Mouse (Mus musculus) hindbrain, embryonic 10.5 days (tissue): Measurements from ENCODE around the gene Pcp2. TPM values are rescaled to one million over a fixed set of nuclear protein-coding genes. Genes with fewer than 3 reads are reported as not detected.

Source experiments
- DNase-seq: peaks from one replicate; pipeline ENCODE4 v3.0.0-alpha.2; 2017; ENCODE audit warnings: low spot score
- H3K27ac ChIP-seq: fragments of 300-500 bp; sonication (generic); 2 replicates; pipeline ENCODE4 v1.5.1; 2016; ENCODE audit warnings: mild to moderate bottlenecking, moderate library complexity
- H3K27me3 ChIP-seq: fragments of 300-500 bp; sonication (generic); 2 replicates; pipeline ENCODE4 v1.6.1; 2016; ENCODE audit warnings: mild to moderate bottlenecking; ENCODE audit not compliant: poor library complexity, insufficient read depth, severe bottlenecking
- H3K36me3 ChIP-seq: fragments of 300-500 bp; sonication (generic); 2 replicates; pipeline ENCODE4 v1.6.1; 2016; ENCODE audit warnings: mild to moderate bottlenecking, moderate library complexity
- H3K4me1 ChIP-seq: fragments of 300-500 bp; sonication (generic); replicated peaks from 2 replicates; pipeline ENCODE4 v1.6.1; 2016; ENCODE audit warnings: mild to moderate bottlenecking
- H3K4me3 ChIP-seq: fragments of 300-500 bp; sonication (generic); 2 replicates; pipeline ENCODE4 v1.5.1; 2016; ENCODE audit warnings: mild to moderate bottlenecking, moderate library complexity
- H3K9me3 ChIP-seq: fragments of 300-500 bp; sonication (generic); 2 replicates; pipeline ENCODE4 v1.6.1; 2016; ENCODE audit warnings: mild to moderate bottlenecking, moderate library complexity
- WGBS: fragments of 180-500 bp; shearing (Covaris S2); methylation state at CpG from one replicate; pipeline ENCODE4 v1.1.7; 2016; 5-methylcytosine and 5-hydroxymethylcytosine counted together
- polyA plus RNA-seq: library from polyadenylated mRNA; unstranded; fragments of >200 nt; fragmentation: Nextera tagmentation; extraction: Ambion mirVana; gene quantifications from 2 replicates; pipeline ENCODE4 v1.2.1, GENCODE M21; 2016

The Pcp2 gene
- polyA plus RNA-seq, 1 experiment from 2014 or later, result not detected

- no peak for DNase-seq
- Histone ChIP-seq H3K4me3 (no peak overlapping the region), H3K27ac (no peak overlapping the region), H3K36me3 (no peaks in the 10 kb centered on the region), H3K4me1 (0 out of 2 replicates have a peak, but pooled peaks cover 5% of the 10 kb centered on the region), H3K27me3 (no peaks in the 10 kb centered on the region), H3K9me3 (no peaks in the 10 kb centered on the region)
- WGBS, result 83% methylated on average over 4 of the region's 4 CpGs
Observed at GRCm38 (mm10) chr8:3647561-3647960, 22.2 kb upstream of the Pcp2 start.

- Histone ChIP-seq H3K36me3 (no peaks in the 10 kb centered on the region), H3K4me3 (no peak overlapping the region), H3K4me1 (0 out of 2 replicates have a peak, but pooled peaks cover 5% of the 10 kb centered on the region), H3K27me3 (no peaks in the 10 kb centered on the region), H3K9me3 (no peaks in the 10 kb centered on the region), H3K27ac (no peak overlapping the region)
- WGBS, result 88% methylated on average over 6 of the region's 6 CpGs
- DNase-seq, result no peak
Observed at GRCm38 (mm10) chr8:3646824-3647531, 21.6 kb upstream of the Pcp2 start.

GRCm38 (mm10) chr8:3645804-3646203 lies 20.5 kb upstream of the Pcp2 start:
- no peak overlapping the region for H3K27ac ChIP-seq
- H3K27me3 ChIP-seq, result no peaks in the 10 kb centered on the region
- no peak overlapping the region for H3K4me3 ChIP-seq
- 26% methylated on average over 5 of the region's 5 CpGs for WGBS
- H3K36me3 ChIP-seq, result 0 out of 2 replicates have a peak, but pooled peaks cover 5% of the 10 kb centered on the region
- no peak for DNase-seq
- H3K4me1 ChIP-seq, result 0 out of 2 replicates have a peak, but pooled peaks cover 5% of the 10 kb centered on the region
- no peaks in the 10 kb centered on the region for H3K9me3 ChIP-seq

GRCm38 (mm10) chr8:3631478-3631875 lies 6.1 kb upstream of the Pcp2 start:
- Histone ChIP-seq H3K27me3 (peaks cover 23% of the 10 kb centered on the region; the same call in 1 of the 2 replicates), H3K27ac (peak overlapping the region; percentile 80), H3K4me1 (peaks cover 9% of the 10 kb centered on the region), H3K36me3 (peaks cover 19% of the 10 kb centered on the region), H3K9me3 (no peaks in the 10 kb centered on the region), H3K4me3 (peak overlapping the region; percentile 66)
- DNase-seq, result no peak
- 19% methylated on average over 8 of the region's 8 CpGs for WGBS

- H3K4me3 ChIP-seq, result peak within 1 kb of the TSS; percentile 66
- H3K9me3 ChIP-seq, result no peaks in the 10 kb centered on the region
- H3K4me1 ChIP-seq, result peaks cover 9% of the 10 kb centered on the region
- peak; percentile 57 for DNase-seq
- 7% methylated on average over 47 of the region's 47 CpGs for WGBS
- H3K36me3 ChIP-seq, result peaks cover 13% of the 10 kb centered on the region
- H3K27me3 ChIP-seq, result peaks cover 23% of the 10 kb centered on the region; the same call in 1 of the 2 replicates
- H3K27ac ChIP-seq, result peak within 1 kb of the TSS; percentile 80
Observed at GRCm38 (mm10) chr8:3630647-3631477, 5.5 kb upstream of the Pcp2 start, which contains the start of gene Stxbp2. Gene Stxbp2, plus strand, starts transcription at chr8:3630955.

GRCm38 (mm10) chr8:3628014-3628413 lies 2.7 kb upstream of the Pcp2 start:
- peaks cover 9% of the 10 kb centered on the region for H3K4me1 ChIP-seq
- WGBS, result 32% methylated on average over 5 of the region's 5 CpGs
- H3K27me3 ChIP-seq, result peaks cover 23% of the 10 kb centered on the region; the same call in 1 of the 2 replicates
- no peaks in the 10 kb centered on the region for H3K9me3 ChIP-seq
- H3K36me3 ChIP-seq, result no peaks in the 10 kb centered on the region
- no peak for DNase-seq
- no peak overlapping the region for H3K4me3 ChIP-seq
- no peak overlapping the region for H3K27ac ChIP-seq

DNA sequence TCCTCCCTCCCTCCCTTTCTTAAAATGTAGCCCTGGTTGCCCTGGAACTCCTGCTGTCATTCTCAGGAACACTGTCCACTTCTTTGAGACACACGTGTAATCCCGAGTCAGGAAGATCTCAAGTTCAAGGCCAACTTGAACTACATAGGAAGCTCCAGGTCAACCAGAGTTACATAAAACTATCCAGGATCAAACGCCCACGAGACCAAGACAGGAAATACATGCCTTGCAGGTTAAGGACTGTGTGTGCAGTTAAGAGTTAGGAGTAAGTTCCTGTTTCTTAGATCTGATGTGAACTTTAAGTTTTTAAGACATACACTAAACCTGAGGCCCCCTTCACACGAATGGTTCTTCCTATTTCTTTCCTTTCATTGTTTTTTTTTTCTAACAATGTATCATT lies 1.6 kb upstream of the Pcp2 start:
- no peak overlapping the region for H3K27ac ChIP-seq
- H3K4me1 ChIP-seq, result peaks cover 17% of the 10 kb centered on the region
- WGBS, result 63% methylated on average over 5 of the region's 5 CpGs
- H3K36me3 ChIP-seq, result no peaks in the 10 kb centered on the region
- no peaks in the 10 kb centered on the region for H3K9me3 ChIP-seq
- no peak for DNase-seq
- H3K4me3 ChIP-seq, result no peak overlapping the region
- H3K27me3 ChIP-seq, result peaks cover 23% of the 10 kb centered on the region; the same call in 1 of the 2 replicates

- Histone ChIP-seq H3K27ac (no peak overlapping the region), H3K36me3 (peaks cover 18% of the 10 kb centered on the region), H3K27me3 (no peaks in the 10 kb centered on the region), H3K4me3 (peak overlapping the region; percentile 93), H3K9me3 (no peaks in the 10 kb centered on the region), H3K4me1 (peaks cover 23% of the 10 kb centered on the region)
- DNase-seq, result no peak
- WGBS, result 68% methylated on average over 8 of the region's 8 CpGs
Observed at GRCm38 (mm10) chr8:3622119-3622518, 3.2 kb downstream of the Pcp2 start.

GRCm38 (mm10) chr8:3621199-3621970 lies 4.0 kb downstream of the Pcp2 start, which contains the start of the genes Xab2 and Pet100:
Gene Xab2, minus strand, starts transcription at chr8:3621316.
Gene Pet100, plus strand, starts transcription at chr8:3621548.
- Histone ChIP-seq H3K36me3 (peaks cover 24% of the 10 kb centered on the region), H3K27ac (peak within 1 kb of the TSS; percentile 85), H3K9me3 (no peaks in the 10 kb centered on the region), H3K4me1 (peaks cover 23% of the 10 kb centered on the region), H3K4me3 (peak within 1 kb of the TSS; percentile 93), H3K27me3 (no peaks in the 10 kb centered on the region)
- peak; percentile 100 for DNase-seq
- under 1% methylated on average over 37 of the region's 37 CpGs for WGBS

DNA sequence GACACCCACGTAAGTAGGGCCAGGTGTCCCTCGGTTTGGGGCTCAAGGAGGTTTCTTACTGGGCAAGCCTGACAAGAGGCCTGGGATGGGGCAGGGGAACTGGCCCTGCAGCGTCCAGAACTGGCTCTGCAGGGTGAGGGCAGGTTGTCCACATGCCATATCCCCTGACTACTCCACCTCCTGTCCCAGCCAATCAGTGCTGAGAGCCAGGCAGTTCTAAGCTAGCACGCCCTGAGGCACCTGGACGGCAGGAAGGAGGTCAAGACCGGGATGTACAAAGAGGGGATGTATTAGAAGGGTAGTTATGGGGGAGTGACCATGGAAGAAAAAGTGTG lies 15.6 kb downstream of the Pcp2 start:
- Histone ChIP-seq H3K9me3 (no peaks in the 10 kb centered on the region), H3K4me1 (no peaks in the 10 kb centered on the region; the same call in 1 of the 2 replicates), H3K4me3 (no peak overlapping the region), H3K36me3 (peaks cover 100% of the 10 kb centered on the region), H3K27ac (no peak overlapping the region), H3K27me3 (no peaks in the 10 kb centered on the region)
- no peak for DNase-seq
- 82% methylated on average over 6 of the region's 6 CpGs for WGBS

DNA sequence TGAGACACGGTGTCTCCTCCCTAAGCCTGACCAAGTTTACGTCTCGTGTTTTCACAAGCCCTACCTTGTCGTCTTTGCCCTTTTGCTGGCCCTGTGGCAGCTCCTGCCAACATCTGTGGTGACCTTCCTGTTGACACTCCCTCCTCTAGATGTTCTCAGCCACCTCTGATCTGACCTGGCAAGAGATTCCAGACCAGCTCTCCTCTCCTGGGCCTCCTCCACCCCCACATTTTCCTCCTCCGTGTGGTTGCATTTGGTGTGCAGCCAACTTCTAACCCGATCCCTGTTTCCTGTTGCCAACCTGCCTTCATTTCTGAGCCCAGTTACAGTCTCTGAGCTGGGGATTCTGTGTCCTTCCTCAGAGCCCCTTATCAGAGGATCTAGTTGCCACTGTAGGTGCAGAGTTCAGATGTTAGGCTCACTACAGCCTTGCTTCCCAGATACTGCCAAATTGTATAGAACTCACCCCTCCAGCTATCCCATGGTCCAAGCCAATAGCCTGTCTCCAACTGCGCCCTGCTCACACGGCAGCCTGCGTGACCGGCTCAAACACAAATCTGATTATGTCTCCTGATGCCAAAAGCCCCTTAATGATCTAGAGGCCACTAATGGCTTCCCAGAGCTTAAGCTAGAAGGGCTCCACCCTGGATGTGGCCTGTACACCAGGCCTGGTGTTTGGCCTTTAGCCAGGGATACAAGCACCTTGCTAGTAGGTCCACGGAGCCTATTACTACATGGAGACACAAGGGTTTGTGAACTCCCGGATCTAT lies 16.1 kb downstream of the Pcp2 start:
- no peaks in the 10 kb centered on the region for H3K9me3 ChIP-seq
- 91% methylated on average over 12 of the region's 12 CpGs for WGBS
- H3K27me3 ChIP-seq, result no peaks in the 10 kb centered on the region
- no peaks in the 10 kb centered on the region; the same call in 1 of the 2 replicates for H3K4me1 ChIP-seq
- H3K4me3 ChIP-seq, result no peak overlapping the region
- no peak for DNase-seq
- no peak overlapping the region for H3K27ac ChIP-seq
- H3K36me3 ChIP-seq, result peaks cover 100% of the 10 kb centered on the region

DNA sequence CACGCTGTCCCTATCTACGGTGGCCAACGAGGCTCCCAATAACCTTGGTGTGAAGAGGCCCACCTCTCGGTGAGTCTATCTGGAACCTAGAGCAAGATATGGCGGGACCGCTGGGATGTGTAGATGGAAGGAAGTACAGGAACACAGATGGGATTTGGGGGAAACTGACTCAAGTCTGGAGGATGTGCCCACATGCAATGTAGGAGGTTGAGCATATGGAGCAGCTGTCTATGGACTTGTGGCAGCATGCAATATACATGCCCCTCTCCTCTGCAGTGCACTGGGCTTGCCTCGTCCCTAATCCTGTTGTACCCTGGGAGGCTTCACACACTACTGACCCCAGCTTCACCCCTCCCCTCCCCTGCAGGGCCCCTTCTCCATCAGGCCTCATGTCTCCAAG lies 17.5 kb downstream of the Pcp2 start:
- Histone ChIP-seq H3K27me3 (no peaks in the 10 kb centered on the region), H3K9me3 (no peaks in the 10 kb centered on the region), H3K36me3 (peaks cover 100% of the 10 kb centered on the region), H3K4me3 (no peak overlapping the region), H3K27ac (no peak overlapping the region), H3K4me1 (no peaks in the 10 kb centered on the region; the same call in 1 of the 2 replicates)
- DNase-seq, result no peak
- WGBS, result 89% methylated on average over 7 of the region's 7 CpGs
